Mouse (Mus musculus): Measurements from ENCODE around the gene Ndufab1.
"Not testable (repeated sequence)": the region's sequence is repeated elsewhere in the genome, so short reads cannot be mapped to it uniquely, and the experiment has no call there.

Gene Ndufab1

GRCm38 (mm10) chr7:122101747-122102244, at the start of gene Ndufab1:
TSS of gene Ndufab1 (minus strand) at chr7:122101886.
- peak; percentile 84 to 88 for DNase-seq (ENCODE audit: low spot score in 2 of 2)

GRCm38 (mm10) chr7:122140991-122141390, 39.3 kb upstream of the Ndufab1 start:
- no peak for DNase-seq (ENCODE audit: low spot score in 2 of 2)

DNA sequence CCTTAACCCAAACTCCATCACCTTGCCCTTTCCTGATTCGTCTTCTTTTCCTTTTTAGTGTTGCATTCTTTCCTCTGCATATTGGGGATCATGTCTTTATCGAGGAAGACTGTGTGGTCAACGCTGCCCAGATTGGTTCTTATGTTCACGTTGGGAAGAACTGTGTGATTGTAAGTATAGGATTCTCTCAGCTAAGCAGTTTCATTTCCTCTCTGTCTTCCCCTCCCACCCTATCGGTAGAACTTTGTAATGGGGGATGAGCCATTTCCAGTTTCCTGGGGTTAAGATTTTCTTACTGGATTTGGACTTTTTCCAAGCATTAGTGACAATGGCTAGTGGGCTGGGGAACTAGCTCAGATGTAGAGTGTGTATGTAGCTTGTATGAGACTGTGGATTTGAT, 36.5 kb upstream of the Ndufab1 start:
- DNase-seq (ENCODE audit: low spot score in 2 of 2) = no peak

GRCm38 (mm10) chr7:122137071-122137470, 35.4 kb upstream of the Ndufab1 start:
- no peak for DNase-seq (ENCODE audit: low spot score in 2 of 2)

DNA sequence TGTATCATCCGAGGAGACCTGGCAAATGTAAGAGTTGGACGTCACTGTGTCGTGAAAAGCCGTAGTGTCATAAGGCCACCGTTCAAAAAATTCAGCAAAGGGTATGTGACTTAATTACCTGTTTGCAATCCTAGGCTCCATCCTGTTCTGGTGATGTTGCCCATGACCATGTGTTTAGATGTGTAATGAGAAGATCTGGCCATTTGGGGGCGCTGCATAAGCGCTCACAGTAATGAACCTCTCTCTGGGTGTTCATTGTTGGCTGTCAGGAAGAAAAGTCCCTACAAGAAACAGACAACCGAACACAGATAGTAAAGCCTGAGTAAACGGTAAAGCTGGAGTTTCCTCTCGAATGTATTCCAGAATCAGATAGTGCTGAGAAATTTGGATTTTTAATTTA, 33.4 kb upstream of the Ndufab1 start:
- DNase-seq (ENCODE audit: low spot score in 2 of 2) = no peak

GRCm38 (mm10) chr7:122133338-122133625, 31.6 kb upstream of the Ndufab1 start:
- no peak for DNase-seq (ENCODE audit: low spot score in 2 of 2)

DNA sequence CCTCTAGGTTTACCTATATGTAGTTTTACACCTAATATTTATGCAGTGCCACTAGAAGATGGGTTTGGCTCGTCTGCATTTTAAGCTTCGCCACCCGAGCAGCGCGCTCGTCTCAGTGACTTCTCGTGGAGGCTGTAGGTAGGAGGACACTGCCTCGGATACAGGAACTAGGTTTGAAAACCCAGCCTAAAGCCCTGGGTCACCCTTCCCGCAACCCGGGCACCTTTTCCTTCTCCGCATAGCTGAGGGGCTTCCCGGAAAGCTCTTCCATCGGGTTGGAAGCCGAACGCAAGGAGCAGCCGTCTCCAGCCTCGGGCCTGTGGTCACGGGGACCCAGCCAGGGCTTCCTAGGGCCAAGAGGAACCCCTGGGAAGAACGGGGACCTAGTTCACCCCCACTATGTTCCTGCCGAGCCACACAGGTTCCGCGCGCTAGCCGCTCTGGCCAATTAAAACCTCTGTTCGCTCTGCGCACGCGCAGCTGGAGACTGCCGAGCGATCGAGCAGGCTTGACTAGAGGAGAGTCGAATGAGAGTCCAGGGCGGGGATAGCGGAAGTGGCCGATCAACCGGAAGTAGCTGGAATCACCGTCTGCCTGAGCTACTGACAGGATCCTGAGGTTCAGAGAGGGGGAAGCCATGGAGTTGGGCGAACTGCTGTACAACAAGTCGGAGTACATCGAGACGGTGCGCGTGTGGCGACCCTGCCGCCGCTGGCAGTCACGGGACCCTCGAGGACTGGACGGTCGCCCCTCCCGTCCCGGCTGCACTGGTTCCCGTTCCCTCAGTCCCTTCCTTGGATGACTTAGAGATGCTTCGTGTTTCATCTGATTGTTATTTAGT, 31.0 kb upstream of the Ndufab1 start, which contains the start of the genes Palb2 and Dctn5:
Gene Palb2 (minus strand): TSS at position 489 of the 841 bp plus-strand sequence.
Gene Dctn5 (plus strand): TSS at position 545 of the 841 bp plus-strand sequence.
- peak; percentile 99 for DNase-seq (ENCODE audit: low spot score in 2 of 2)

DNA sequence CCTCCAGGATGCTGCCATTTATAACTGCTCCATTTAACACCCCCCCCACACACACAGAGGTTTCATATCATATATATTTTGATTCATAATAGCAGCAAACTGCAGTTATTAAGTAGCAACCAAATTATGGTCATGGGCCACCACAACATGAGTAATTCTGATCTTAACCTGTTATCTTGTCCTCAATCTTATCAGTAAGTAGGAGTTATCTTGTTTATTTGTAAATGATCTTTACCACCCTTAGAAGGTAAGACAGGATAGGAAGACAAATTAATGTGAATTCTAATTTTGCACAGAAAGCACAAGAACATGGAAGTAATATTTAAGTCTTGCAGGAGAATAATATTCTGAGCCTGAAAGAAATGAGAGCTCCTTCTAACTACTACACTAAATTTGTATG, 30.1 kb upstream of the Ndufab1 start:
- DNase-seq (ENCODE audit: low spot score in 2 of 2) = no peak

DNA sequence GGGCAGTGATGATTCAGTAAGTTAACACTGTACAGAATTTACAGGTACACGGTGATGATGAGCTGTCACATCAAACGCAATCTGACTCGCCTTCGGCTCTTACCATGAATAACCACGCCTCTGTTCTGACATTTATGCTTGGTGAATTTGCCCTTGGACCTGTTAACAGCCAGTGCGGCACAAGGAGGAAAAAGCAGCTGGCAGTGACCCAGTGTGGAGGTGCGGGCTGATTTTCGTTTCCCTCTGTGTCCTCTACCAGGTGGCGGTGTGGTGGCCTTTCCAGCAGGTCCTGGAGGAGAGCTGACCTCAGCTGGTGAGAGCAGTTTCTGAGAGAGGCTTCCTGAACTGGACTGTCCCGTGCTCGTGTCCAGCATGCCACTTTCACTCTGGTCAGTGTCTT, 25.3 kb upstream of the Ndufab1 start:
- no peak for DNase-seq (ENCODE audit: low spot score in 2 of 2)

GRCm38 (mm10) chr7:122125636-122126035, 23.9 kb upstream of the Ndufab1 start:
- DNase-seq (ENCODE audit: low spot score in 2 of 2) = no peak

DNA sequence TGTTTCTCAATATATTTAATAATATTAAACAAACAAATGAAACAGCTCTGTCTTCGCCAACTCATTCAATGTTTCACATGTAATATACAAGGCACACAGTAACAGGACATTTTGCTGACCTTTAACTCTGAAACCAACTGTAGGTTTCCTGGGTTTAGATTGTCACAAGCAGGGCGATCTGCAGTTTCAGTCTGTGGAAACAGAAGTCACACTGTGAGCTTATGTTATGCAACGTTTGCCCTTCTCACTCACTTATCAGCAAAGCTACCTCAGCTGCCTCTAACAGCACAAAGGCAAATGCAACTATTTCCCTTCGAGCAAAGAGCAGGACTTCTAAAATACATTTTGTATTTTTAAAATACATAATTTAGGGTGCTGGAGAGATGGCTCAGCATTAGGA, 21.8 kb upstream of the Ndufab1 start:
- DNase-seq (ENCODE audit: low spot score in 2 of 2) = no peak

DNA sequence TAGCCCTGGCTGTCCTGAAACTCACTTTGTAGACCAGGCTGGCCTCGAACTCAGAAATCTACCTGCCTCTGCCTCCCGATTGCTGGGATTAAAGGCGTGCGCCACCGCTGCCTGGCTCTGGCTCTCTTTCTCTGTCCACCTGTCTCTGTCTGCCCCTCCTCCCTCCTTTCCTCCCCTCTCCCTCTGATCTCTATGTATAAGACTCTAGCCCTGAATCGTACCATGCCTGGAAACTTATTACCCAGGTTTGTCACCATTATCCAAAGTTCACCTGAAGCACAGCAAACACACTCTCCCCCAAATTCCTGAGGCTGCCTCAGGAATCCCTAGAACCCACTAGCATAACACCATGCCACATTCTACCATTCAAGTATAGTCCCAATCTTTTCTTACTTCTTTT, 6.5 kb upstream of the Ndufab1 start:
- DNase-seq (ENCODE audit: low spot score in 2 of 2) = no peak

- DNase-seq (ENCODE audit: low spot score in 2 of 2) = not testable (repeated sequence)
Measured at GRCm38 (mm10) chr7:122101014-122101746, 506 bp downstream of the Ndufab1 start.

GRCm38 (mm10) chr7:122099222-122099621, 2.5 kb downstream of the Ndufab1 start:
- peak in 1 of 2 experiments; percentile 29 for DNase-seq (ENCODE audit: low spot score in 2 of 2)

DNA sequence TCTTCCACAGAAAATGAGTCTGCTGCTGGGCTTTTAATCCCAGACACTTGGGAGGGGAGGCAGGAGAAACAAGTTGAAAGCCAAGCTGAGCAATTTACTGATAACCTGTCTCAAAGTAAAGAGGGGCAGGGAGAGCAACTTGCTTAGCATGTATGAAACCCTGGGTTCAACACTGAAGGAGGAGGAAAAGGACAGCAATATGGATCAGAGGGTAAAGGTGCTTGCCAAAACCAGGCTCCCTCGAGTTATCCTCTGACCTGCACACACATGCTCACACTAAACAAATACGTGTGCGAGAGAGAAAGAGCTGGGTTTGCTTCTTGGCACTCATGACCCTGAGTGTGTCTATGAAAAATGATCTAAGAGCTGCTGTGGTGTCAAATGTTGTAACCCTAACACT, 3.7 kb downstream of the Ndufab1 start:
- DNase-seq (ENCODE audit: low spot score in 2 of 2) = no peak

DNA sequence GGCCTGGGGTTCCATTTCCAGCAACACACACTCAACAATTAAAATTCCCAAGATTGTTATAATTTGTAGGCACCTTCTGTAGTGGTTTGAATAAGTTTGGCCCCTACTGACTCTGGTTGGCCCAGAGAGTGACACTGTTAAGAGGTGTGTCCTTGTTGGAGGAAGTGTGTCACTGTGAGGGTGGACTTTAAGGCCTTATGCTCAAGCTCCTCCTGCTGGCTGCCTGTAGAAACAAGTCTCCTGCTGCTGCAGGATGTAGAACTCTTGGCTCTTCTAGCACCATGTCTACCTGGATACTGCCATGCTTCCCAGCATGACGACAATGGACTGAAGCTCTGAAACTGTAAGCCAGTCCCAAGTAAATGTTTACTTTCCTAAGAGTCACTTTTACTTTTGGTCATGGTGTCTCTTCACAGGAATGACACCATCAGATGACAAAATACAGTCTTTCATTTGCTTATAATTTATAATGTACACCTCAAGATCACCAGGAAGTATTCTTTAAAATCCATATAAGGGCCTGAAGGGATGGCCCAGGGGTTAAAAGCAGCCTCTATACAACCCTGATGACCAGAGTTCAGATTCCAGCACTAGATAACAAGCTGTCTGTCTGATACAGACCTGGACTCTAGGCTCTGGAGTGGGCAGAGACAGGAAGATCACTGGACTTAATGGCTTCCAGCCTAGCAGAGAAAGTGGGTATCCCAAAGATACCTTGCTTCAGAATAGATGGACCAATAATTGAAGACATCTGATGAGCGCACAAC, 6.9 kb downstream of the Ndufab1 start:
- DNase-seq (ENCODE audit: low spot score in 2 of 2) = no peak

DNA sequence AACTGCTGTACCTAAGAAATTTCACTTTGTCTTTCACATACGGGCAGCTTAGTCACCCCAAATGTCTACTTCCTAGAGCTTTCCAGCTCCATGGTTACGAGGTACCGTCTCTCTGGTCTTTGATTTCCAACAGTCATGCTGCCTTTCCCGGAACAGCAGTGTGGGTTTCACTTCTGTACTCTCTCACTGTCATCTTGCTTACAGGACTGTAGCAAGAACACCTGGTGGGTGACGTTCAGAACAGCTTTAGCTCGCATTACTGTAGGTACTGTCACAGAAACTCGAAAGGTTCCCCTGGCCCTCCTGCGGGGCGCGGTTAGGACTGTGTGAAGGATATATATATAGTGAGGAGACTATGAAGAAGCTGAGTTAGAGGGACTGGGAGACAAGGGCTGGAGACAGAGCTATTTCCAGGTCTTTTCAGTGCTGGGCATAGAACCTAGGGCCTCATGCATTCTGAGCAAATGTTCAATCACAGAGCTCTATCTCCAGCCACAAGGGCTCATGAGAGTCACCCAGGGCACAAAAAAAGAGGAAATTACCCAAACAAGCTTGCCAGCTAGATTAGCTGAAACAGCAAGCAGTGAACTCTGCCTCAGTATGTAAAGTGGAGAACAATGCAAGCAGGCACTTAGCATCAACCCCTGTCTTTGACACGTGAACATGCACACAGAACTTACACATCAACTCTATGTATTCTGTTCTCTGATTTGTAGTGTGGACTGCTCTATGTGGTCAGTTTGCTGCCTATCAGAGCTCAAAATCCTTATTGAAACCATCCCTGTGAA, 14.3 kb downstream of the Ndufab1 start:
- DNase-seq (ENCODE audit: low spot score in 2 of 2) = no peak

GRCm38 (mm10) chr7:122081071-122081470, 20.6 kb downstream of the Ndufab1 start:
- DNase-seq (ENCODE audit: low spot score in 2 of 2) = no peak

DNA sequence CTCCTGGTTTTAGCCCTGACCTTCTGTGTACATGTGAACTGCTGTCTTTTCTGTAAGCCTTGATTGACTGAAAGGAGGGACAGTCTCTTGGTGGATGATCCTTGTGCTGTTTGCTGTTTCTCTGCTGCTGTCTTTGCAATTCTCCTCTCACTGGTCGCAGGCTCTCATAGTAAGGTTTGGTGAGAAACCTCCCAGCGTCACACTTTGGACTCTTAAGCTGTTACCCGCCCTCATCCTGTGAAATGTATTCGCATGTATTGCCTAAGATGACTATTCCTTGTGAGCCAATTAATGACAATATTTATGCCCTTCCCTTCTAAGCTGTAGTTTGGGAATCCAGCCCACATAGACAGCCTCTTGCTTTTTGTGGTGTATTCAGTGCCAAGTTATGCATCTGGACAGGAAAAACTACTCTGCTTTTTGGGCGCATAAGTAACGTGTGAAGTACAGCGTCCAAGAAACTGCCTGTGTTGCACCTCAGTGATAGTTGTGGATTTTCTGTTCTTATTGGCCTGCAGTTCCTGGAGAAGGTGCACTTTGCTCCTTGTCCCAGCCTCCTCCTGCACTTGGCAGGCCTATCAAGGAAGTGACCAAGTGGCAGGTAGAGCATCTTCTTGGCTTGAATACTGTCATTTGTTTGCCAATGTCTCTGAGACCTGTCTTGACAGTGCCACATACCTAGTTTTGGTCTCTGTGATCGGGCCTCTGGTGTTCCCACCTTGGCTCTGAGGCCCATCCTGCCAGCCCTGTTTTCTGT, 21.7 kb downstream of the Ndufab1 start:
- DNase-seq (ENCODE audit: low spot score in 2 of 2) = no peak

DNA sequence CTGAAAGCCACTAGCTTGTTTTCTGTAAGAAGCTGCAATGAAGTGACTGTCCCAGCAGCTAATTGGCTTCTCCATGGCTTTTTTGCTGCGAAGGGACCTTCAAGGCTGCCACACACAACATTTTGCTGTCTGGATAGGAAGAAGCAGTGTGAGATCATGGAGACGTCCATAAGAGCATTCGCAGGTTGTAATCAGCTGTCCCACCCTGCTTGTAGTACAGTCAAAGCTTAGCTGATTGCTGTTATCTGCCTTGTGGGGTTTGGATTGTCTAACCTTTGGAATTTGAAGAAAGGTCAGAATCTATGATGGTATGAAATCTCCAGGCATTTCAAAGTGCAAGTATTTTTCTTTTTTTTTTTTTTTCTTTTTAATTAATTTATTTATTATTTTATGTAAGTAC, 27.3 kb downstream of the Ndufab1 start:
- no peak for DNase-seq (ENCODE audit: low spot score in 2 of 2)
